Mouse (Mus musculus) erythroid progenitor cell, adult 5-6 weeks (primary cell): ENCODE data around the gene Ap1ar. TPM values are rescaled to one million over a fixed set of nuclear protein-coding genes. Genes with fewer than 3 reads are reported as not detected.
A peak's percentile ranks its signal among the peaks of the same experiment; 100 is the strongest.

Experiments used
- ATAC-seq: replicated peaks from 2 replicates; pipeline ENCODE4 v1.8.0; 2016; ENCODE audit warnings: moderate number of reproducible peaks, mild to moderate bottlenecking, moderate TSS enrichment, inconsistent platforms; ENCODE audit not compliant: poor library complexity, low FRiP score, severe bottlenecking
- total RNA-seq, 2 experiments: library from RNA; stranded (forward) in 1 of 2; stranded (reverse) in 1 of 2; fragments of 150-400 nt in 1 of 2; fragments of 186-747, 209-891 nt in 1 of 2; gene quantifications; 2 replicates each; pipeline versions ENCODE4 v1.2.3 to v1.2.4; 2015 to 2017; ENCODE audit warnings: low replicate concordance in 2 of 2

Gene Ap1ar
- total RNA-seq (2015; ENCODE audit: low replicate concordance) (48.6 and 63.1 TPM in 2 replicates), total RNA-seq (2017; ENCODE audit: low replicate concordance) (33.2 and 45.6 TPM in 2 replicates)

GRCm38 (mm10) chr3:127837154-127837865 lies at the start of gene Ap1ar:
Ap1ar (minus strand) TSS chr3:127837523.
- peak; percentile 98 for ATAC-seq

GRCm38 (mm10) chr3:127881684-127882083 lies 44.4 kb upstream of the Ap1ar start:
- no peak; the same call in 1 of the 2 replicates for ATAC-seq

GRCm38 (mm10) chr3:127879968-127880367 lies 42.6 kb upstream of the Ap1ar start:
- no peak for ATAC-seq

- no peak for ATAC-seq
Measured at GRCm38 (mm10) chr3:127875509-127875908, 38.2 kb upstream of the Ap1ar start.

GRCm38 (mm10) chr3:127875059-127875458 lies 37.7 kb upstream of the Ap1ar start:
- ATAC-seq, result no peak

- ATAC-seq, result no peak
Measured at GRCm38 (mm10) chr3:127874254-127874883, 37.0 kb upstream of the Ap1ar start.

GRCm38 (mm10) chr3:127871575-127871974 lies 34.3 kb upstream of the Ap1ar start:
- ATAC-seq, result no peak

- ATAC-seq, result no peak
Measured at GRCm38 (mm10) chr3:127868880-127869279, 31.6 kb upstream of the Ap1ar start.

GRCm38 (mm10) chr3:127868046-127868758 lies 30.9 kb upstream of the Ap1ar start:
- no peak for ATAC-seq

GRCm38 (mm10) chr3:127864242-127864641 lies 26.9 kb upstream of the Ap1ar start:
- no peak for ATAC-seq

- no peak for ATAC-seq
Measured at GRCm38 (mm10) chr3:127863571-127863970, 26.2 kb upstream of the Ap1ar start.

GRCm38 (mm10) chr3:127862479-127862878 lies 25.2 kb upstream of the Ap1ar start:
- no peak for ATAC-seq

GRCm38 (mm10) chr3:127861340-127861739 lies 24.0 kb upstream of the Ap1ar start:
- ATAC-seq, result no peak

GRCm38 (mm10) chr3:127853431-127854206 lies 16.3 kb upstream of the Ap1ar start:
- peak; percentile 93 for ATAC-seq

GRCm38 (mm10) chr3:127852722-127853121 lies 15.4 kb upstream of the Ap1ar start:
- ATAC-seq, result no peak

GRCm38 (mm10) chr3:127850776-127851646 lies 13.7 kb upstream of the Ap1ar start:
- ATAC-seq, result no peak

GRCm38 (mm10) chr3:127849922-127850321 lies 12.6 kb upstream of the Ap1ar start:
- ATAC-seq, result peak; percentile 39; the same call in 1 of the 2 replicates

- ATAC-seq, result no peak; the same call in 1 of the 2 replicates
Measured at GRCm38 (mm10) chr3:127848088-127848808, 10.9 kb upstream of the Ap1ar start.
